Mouse (Mus musculus): ENCODE data around the gene Edil3. TPM values are rescaled to one million over a fixed set of nuclear protein-coding genes. Genes with fewer than 3 reads are reported as not detected.
A peak's percentile ranks its signal among the peaks of the same experiment; 100 is the strongest.
"Not testable (repeated sequence)": the region's sequence is repeated elsewhere in the genome, so short reads cannot be mapped to it uniquely, and the experiment has no call there.

Edil3 gene
- polyA plus RNA-seq, 1 experiment from 2014 or later, result 54.5 TPM

- H3K27ac ChIP-seq (replicated peaks), result no peak overlapping the region
- no peaks in the 10 kb centered on the region for H3K36me3 ChIP-seq
- H3K4me2 ChIP-seq (replicated peaks), result no peak overlapping the region
- no peaks in the 10 kb centered on the region for H3K9me3 ChIP-seq
- H3K4me3 ChIP-seq, result no peak overlapping the region
- no peaks in the 10 kb centered on the region for H3K27me3 ChIP-seq
- H3K9ac ChIP-seq (replicated peaks), result no peak overlapping the region
- no peak for ATAC-seq (ENCODE audit: low FRiP score, low read depth)
- no peaks in the 10 kb centered on the region for H3K4me1 ChIP-seq
These were observed 191.2 kb downstream of the Edil3 start for GRCm38 (mm10) chr13:89012500-89012899.

DNA sequence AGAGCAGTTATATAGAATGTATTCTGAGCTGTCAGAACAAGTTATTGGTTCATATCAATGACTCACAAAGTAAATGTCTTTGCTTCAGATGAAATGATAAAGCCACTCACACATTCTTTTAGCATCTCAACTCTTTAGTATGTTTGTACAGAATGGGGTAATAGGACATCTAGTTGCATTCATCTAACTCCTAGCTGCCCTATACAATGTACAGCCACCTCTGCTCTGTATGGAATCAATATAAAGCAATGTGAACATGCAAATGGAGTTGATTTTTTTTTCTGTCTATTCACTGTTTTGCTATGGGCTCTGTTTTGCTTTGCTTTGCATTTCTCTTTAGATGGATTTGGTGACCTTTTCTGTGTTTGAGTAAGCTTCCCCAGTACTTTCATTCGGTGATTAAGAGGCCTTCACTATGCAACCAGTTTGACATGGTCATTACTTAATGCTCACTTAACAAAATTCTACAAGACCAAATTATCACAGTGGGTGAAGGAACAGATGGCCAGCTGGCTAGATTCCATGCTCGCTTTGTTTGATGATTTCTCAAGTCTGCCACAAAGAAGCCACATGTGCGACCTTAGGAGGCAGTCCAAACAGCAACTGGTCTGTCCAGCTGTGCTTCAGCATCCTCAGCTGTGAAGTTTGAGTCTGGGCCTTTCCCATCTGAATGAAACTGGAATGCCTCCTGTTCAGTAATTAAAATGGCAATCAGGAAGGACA is 208.7 kb downstream of the Edil3 start:
- Histone ChIP-seq H3K27ac (replicated peaks) (no peak overlapping the region), H3K9me3 (no peaks in the 10 kb centered on the region; the same call in 1 of the 2 replicates), H3K4me1 (peaks cover 5% of the 10 kb centered on the region; the same call in 1 of the 2 replicates), H3K27me3 (no peaks in the 10 kb centered on the region), H3K9ac (replicated peaks) (no peak overlapping the region), H3K4me2 (replicated peaks) (no peak overlapping the region), H3K4me3 (no peak overlapping the region), H3K36me3 (no peaks in the 10 kb centered on the region)
- ATAC-seq (ENCODE audit: low FRiP score, low read depth), result peak; percentile 73
- 33% methylated on average over 3 of the region's 3 CpGs for WGBS

DNA sequence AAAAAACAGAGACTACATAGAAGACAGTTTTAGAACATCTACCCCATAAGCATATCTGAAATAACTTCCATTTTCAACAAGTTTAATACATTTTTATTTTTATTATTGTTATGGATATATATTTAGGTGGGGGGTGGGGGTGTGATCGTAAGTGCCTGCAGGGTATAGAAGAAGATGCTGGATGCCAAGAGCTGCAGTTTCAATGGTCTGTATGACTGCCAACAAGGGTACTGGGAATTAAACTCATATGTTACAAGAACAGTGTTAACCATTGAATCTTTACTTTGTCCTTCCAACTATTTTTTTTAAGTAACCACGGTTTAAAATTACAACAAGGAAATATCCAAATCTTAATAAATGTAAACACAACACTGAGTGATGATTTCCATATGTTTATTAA is 214.4 kb downstream of the Edil3 start:
- Histone ChIP-seq H3K4me2 (replicated peaks) (no peak overlapping the region), H3K36me3 (no peaks in the 10 kb centered on the region), H3K27me3 (no peaks in the 10 kb centered on the region), H3K27ac (replicated peaks) (no peak overlapping the region), H3K4me1 (no peaks in the 10 kb centered on the region), H3K4me3 (no peak overlapping the region), H3K9me3 (no peaks in the 10 kb centered on the region), H3K9ac (replicated peaks) (no peak overlapping the region)
- no peak for ATAC-seq (ENCODE audit: low FRiP score, low read depth)
- 79% methylated on average over 2 of the region's 2 CpGs for WGBS

GRCm38 (mm10) chr13:89041495-89041894 is 220.2 kb downstream of the Edil3 start:
- H3K36me3 ChIP-seq, result no peaks in the 10 kb centered on the region
- no peak overlapping the region for H3K4me2 ChIP-seq (replicated peaks)
- no peak overlapping the region for H3K9ac ChIP-seq (replicated peaks)
- H3K27me3 ChIP-seq, result no peaks in the 10 kb centered on the region
- ATAC-seq (ENCODE audit: low FRiP score, low read depth), result no peak
- WGBS, result 92% methylated on average over 1 of the region's 1 CpGs
- H3K9me3 ChIP-seq, result no peaks in the 10 kb centered on the region
- no peak overlapping the region for H3K27ac ChIP-seq (replicated peaks)
- H3K4me1 ChIP-seq, result no peaks in the 10 kb centered on the region
- no peak overlapping the region for H3K4me3 ChIP-seq

DNA sequence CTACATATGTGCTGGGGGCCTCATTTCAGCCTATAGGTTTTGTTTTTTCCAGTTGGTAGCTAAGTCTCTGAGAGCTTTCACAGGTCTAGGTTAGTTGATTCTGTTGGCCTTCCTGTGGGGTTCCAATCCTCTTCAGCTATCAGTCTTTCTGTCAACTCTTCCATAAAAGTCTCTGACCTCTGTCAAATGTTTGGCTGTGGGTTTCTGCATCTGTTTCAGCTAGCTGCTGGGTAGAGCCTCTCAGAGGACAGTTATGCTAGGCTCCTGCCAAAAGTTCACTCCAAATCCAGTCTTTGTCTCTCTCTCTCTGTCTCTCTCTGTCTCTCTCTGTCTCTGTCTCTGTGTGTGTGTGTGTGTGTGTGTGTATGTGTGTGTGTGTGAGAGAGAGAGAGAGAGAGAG is 248.9 kb downstream of the Edil3 start:
- not testable (repeated sequence) for H3K27me3 ChIP-seq, H3K4me3 ChIP-seq

GRCm38 (mm10) chr13:89076212-89076611 is 254.9 kb downstream of the Edil3 start:
- Histone ChIP-seq H3K27ac (replicated peaks) (no peak overlapping the region), H3K4me2 (replicated peaks) (no peak overlapping the region), H3K9me3 (no peaks in the 10 kb centered on the region), H3K36me3 (no peaks in the 10 kb centered on the region), H3K27me3 (no peaks in the 10 kb centered on the region), H3K4me1 (no peaks in the 10 kb centered on the region), H3K4me3 (no peak overlapping the region), H3K9ac (replicated peaks) (no peak overlapping the region)
- 77% methylated on average over 1 of the region's 1 CpGs for WGBS
- ATAC-seq (ENCODE audit: low FRiP score, low read depth), result no peak

More for the DNA sequence above, 248.9 kb downstream of the Edil3 start:
- not testable (repeated sequence) for H3K36me3 ChIP-seq; H3K9ac ChIP-seq (replicated peaks); H3K9me3 ChIP-seq; H3K4me2 ChIP-seq (replicated peaks); ATAC-seq (ENCODE audit: low FRiP score, low read depth); H3K27ac ChIP-seq (replicated peaks); H3K4me1 ChIP-seq

DNA sequence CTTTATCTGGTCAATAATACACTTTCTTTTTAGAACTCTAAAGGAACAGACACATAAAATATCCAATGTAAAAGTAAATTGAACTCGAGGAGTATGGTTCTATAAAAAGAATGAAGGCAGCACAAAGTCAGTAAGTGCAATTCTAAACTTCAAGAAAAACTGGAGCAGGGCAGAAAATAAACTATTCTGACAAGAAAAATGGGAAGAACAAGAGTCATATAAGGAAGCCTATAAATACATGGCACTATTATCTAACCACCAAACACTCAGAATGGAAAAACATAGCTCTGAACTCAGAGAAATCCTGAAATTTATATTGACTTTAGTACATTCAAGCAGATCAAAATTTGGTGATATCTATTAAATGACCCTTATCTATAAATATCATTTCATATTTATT is 284.6 kb downstream of the Edil3 start:
- Histone ChIP-seq H3K4me2 (replicated peaks) (no peak overlapping the region), H3K27ac (replicated peaks) (no peak overlapping the region), H3K36me3 (no peaks in the 10 kb centered on the region), H3K9me3 (no peaks in the 10 kb centered on the region), H3K27me3 (no peaks in the 10 kb centered on the region), H3K4me3 (no peak overlapping the region), H3K9ac (replicated peaks) (no peak overlapping the region), H3K4me1 (no peaks in the 10 kb centered on the region)
- ATAC-seq (ENCODE audit: low FRiP score, low read depth), result no peak
- WGBS, result 66% methylated on average over 1 of the region's 1 CpGs

- 59% methylated on average over 2 of the region's 2 CpGs for WGBS
- 0 out of 2 replicates have a peak, but pooled peaks have one; percentile 17 for ATAC-seq (ENCODE audit: low FRiP score, low read depth)
These were observed 296.3 kb downstream of the Edil3 start for GRCm38 (mm10) chr13:89117551-89117950.

GRCm38 (mm10) chr13:89119809-89120208 is 298.5 kb downstream of the Edil3 start:
- H3K9ac ChIP-seq (replicated peaks), result no peak overlapping the region
- no peak overlapping the region for H3K27ac ChIP-seq (replicated peaks)
- 77% methylated on average over 8 of the region's 8 CpGs for WGBS
- H3K4me3 ChIP-seq, result no peak overlapping the region
- H3K4me2 ChIP-seq (replicated peaks), result no peak overlapping the region
- no peaks in the 10 kb centered on the region for H3K27me3 ChIP-seq
- no peaks in the 10 kb centered on the region for H3K4me1 ChIP-seq
- no peaks in the 10 kb centered on the region for H3K36me3 ChIP-seq
- no peaks in the 10 kb centered on the region for H3K9me3 ChIP-seq
- no peak for ATAC-seq (ENCODE audit: low FRiP score, low read depth)

More at GRCm38 (mm10) chr13:89117551-89117950, 296.3 kb downstream of the Edil3 start:
- Histone ChIP-seq H3K9me3 (no peaks in the 10 kb centered on the region), H3K36me3 (no peaks in the 10 kb centered on the region), H3K4me2 (replicated peaks) (no peak overlapping the region), H3K9ac (replicated peaks) (no peak overlapping the region), H3K27me3 (no peaks in the 10 kb centered on the region), H3K4me3 (no peak overlapping the region), H3K27ac (replicated peaks) (no peak overlapping the region), H3K4me1 (no peaks in the 10 kb centered on the region)

DNA sequence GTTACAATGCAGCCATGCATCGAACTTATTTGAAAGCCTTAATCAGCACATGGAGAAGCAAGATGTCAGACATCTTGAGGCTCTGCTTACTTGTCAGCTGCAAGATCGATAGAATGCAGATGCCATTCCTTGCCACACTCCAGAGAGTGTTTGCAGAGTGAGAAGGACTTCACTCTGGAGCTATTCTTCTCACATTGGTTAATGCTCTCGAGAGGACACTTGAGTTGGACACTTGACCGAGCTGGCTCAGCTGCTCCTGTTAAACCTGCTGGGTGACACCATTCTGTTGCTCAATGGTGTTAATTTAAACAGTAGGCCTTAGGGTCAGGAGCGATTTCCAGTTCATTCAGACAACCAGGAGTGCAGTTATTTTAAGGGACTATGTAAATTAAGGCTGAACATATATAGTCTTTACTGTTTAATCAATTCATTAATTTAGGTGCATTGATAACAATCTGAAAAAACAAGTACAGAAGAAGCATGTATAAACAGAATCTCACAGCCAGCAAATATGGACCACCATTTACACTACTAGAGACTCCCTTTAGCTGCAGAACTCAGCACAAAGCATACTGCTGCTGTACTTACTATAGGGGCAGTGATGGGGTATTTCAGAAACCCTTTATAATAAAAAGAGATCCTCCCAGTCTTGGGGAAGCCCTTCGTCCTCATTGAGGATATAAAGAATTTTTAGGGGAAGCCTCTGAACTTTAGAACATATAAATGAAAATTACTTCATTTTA is 301.4 kb downstream of the Edil3 start:
- Histone ChIP-seq H3K27me3 (no peaks in the 10 kb centered on the region), H3K9me3 (no peaks in the 10 kb centered on the region), H3K4me1 (no peaks in the 10 kb centered on the region), H3K36me3 (no peaks in the 10 kb centered on the region), H3K4me2 (replicated peaks) (no peak overlapping the region), H3K4me3 (no peak overlapping the region), H3K9ac (replicated peaks) (no peak overlapping the region), H3K27ac (replicated peaks) (no peak overlapping the region)
- 47% methylated on average over 6 of the region's 6 CpGs for WGBS
- ATAC-seq (ENCODE audit: low FRiP score, low read depth), result peak; percentile 41; the same call in 1 of the 2 replicates

- H3K27ac ChIP-seq (replicated peaks), result no peak overlapping the region
- H3K4me1 ChIP-seq, result no peaks in the 10 kb centered on the region
- H3K9ac ChIP-seq (replicated peaks), result no peak overlapping the region
- 74% methylated on average over 5 of the region's 5 CpGs for WGBS
- no peaks in the 10 kb centered on the region for H3K9me3 ChIP-seq
- no peak overlapping the region for H3K4me3 ChIP-seq
- ATAC-seq (ENCODE audit: low FRiP score, low read depth), result no peak
- no peaks in the 10 kb centered on the region for H3K27me3 ChIP-seq
- no peaks in the 10 kb centered on the region for H3K36me3 ChIP-seq
- no peak overlapping the region for H3K4me2 ChIP-seq (replicated peaks)
These were observed 302.1 kb downstream of the Edil3 start for GRCm38 (mm10) chr13:89123396-89123795.

GRCm38 (mm10) chr13:89146056-89146547 is 324.8 kb downstream of the Edil3 start:
- peaks cover 10% of the 10 kb centered on the region; the same call in 1 of the 2 replicates for H3K4me1 ChIP-seq
- H3K4me2 ChIP-seq (replicated peaks), result no peak overlapping the region
- H3K36me3 ChIP-seq, result no peaks in the 10 kb centered on the region
- ATAC-seq (ENCODE audit: low FRiP score, low read depth), result peak; percentile 87
- no peaks in the 10 kb centered on the region for H3K27me3 ChIP-seq
- no peaks in the 10 kb centered on the region for H3K9me3 ChIP-seq
- H3K27ac ChIP-seq (replicated peaks), result peak overlapping the region; percentile 10; the same call in 1 of the 2 replicates
- WGBS, result 15% methylated on average over 4 of the region's 4 CpGs
- H3K4me3 ChIP-seq, result no peak overlapping the region
- H3K9ac ChIP-seq (replicated peaks), result no peak overlapping the region
